Mouse (Mus musculus) MEL (cell line): Measurements from ENCODE around the gene Aarsd1. TPM values are rescaled to one million over a fixed set of nuclear protein-coding genes. Genes with fewer than 3 reads are reported as not detected.

ENCODE experiments used
- DNase-seq: peaks from one replicate; pipeline ENCODE4 v3.0.0; 2011; ENCODE audit warnings: low read depth, low spot score
- H3K27ac ChIP-seq: 2 replicates; pipeline ENCODE4 v1.5.1; 2012; ENCODE audit warnings: low read depth, mild to moderate bottlenecking, control low read depth, low read length, moderate library complexity; ENCODE audit not compliant: control insufficient read depth
- H3K27me3 ChIP-seq, 2 experiments: fragments of 150-350 bp in 1 of 2; sonication (generic) in 1 of 2; 2 replicates each; pipeline ENCODE4 v1.6.1; 2012; ENCODE audit warnings: low read length in 2 of 2, mild to moderate bottlenecking in 2 of 2, improper control_type of control experiment in 1 of 2, moderate library complexity in 1 of 2; ENCODE audit not compliant: insufficient read depth in 2 of 2, control insufficient read depth in 1 of 2
- H3K36me3 ChIP-seq, 2 experiments: 2 replicates each; pipeline ENCODE4 v1.6.1; 2012 to 2014; ENCODE audit warnings: low read length in 2 of 2, improper control_type of control experiment in 1 of 2, inconsistent platforms in 1 of 2, mild to moderate bottlenecking in 1 of 2; ENCODE audit not compliant: insufficient read depth in 2 of 2, control insufficient read depth in 1 of 2
- H3K4me1 ChIP-seq, 2 experiments: fragments of 150-350 bp in 1 of 2; sonication (generic) in 1 of 2; 2 replicates each; pipeline ENCODE4 v1.6.1; 2012; ENCODE audit warnings: low read length in 2 of 2, improper control_type of control experiment in 1 of 2, mild to moderate bottlenecking in 1 of 2; ENCODE audit not compliant: insufficient read depth in 2 of 2, control insufficient read depth in 1 of 2
- H3K4me3 ChIP-seq, 2 experiments: fragments of 150-350 bp in 1 of 2; sonication (generic) in 1 of 2; 2 replicates each; pipeline ENCODE4 v1.5.1; 2012; ENCODE audit warnings: low read depth in 2 of 2, low read length in 2 of 2, mild to moderate bottlenecking in 2 of 2, moderate library complexity in 2 of 2, control low read depth in 1 of 2, improper control_type of control experiment in 1 of 2; ENCODE audit not compliant: control insufficient read depth in 1 of 2, insufficient read depth in 1 of 2
- H3K79me2 ChIP-seq: 2 replicates; pipeline ENCODE4 v1.6.1; 2012; ENCODE audit warnings: mild to moderate bottlenecking, low read length, moderate library complexity; ENCODE audit not compliant: control insufficient read depth, poor library complexity, insufficient read depth
- H3K9ac ChIP-seq: 2 replicates; pipeline ENCODE4 v1.6.1; 2012; ENCODE audit warnings: low read depth, mild to moderate bottlenecking, control low read depth, low read length, moderate library complexity; ENCODE audit not compliant: control insufficient read depth, poor library complexity, severe bottlenecking
- H3K9me3 ChIP-seq: fragments of 150-350 bp; sonication (generic); replicated peaks from 2 replicates; pipeline ENCODE4 v1.6.1; 2012; ENCODE audit warnings: mild to moderate bottlenecking, low read length, improper control_type of control experiment, moderate library complexity; ENCODE audit not compliant: insufficient read depth
- CTCF ChIP-seq, 3 experiments: IDR thresholded peaks in 2 of 3; conservative IDR thresholded peaks in 1 of 3; 2 replicates each; pipeline ENCODE4 v1.5.1; 2011 to 2012; ENCODE audit warnings: low read length in 3 of 3, low read depth in 2 of 3, mild to moderate bottlenecking in 2 of 3, improper control_type of control experiment in 1 of 3, inconsistent platforms in 1 of 3, mixed read lengths in 1 of 3, moderate library complexity in 1 of 3; ENCODE audit not compliant: control insufficient read depth in 1 of 3, insufficient read depth in 1 of 3, poor library complexity in 1 of 3, severe bottlenecking in 1 of 3
- E2F4 ChIP-seq: IDR thresholded peaks from 2 replicates; pipeline ENCODE4 v1.6.1; 2011; ENCODE audit warnings: low read depth, low read length, improper control_type of control experiment, borderline replicate concordance
- ELF1 ChIP-seq: IDR thresholded peaks from 2 replicates; pipeline ENCODE4 v1.6.1; 2014; ENCODE audit warnings: low read depth, mild to moderate bottlenecking, inconsistent platforms, low read length, improper control_type of control experiment, moderate library complexity
- ETS1 ChIP-seq: IDR thresholded peaks from 2 replicates; pipeline ENCODE4 v1.6.1; 2012; ENCODE audit warnings: low read depth, mild to moderate bottlenecking, inconsistent platforms, low read length, improper control_type of control experiment, moderate library complexity
- GATA1 ChIP-seq: IDR thresholded peaks from 2 replicates; pipeline ENCODE4 v1.6.1; 2011; ENCODE audit warnings: low read depth, low read length, improper control_type of control experiment
- HCFC1 ChIP-seq: IDR thresholded peaks from 2 replicates; pipeline ENCODE4 v1.6.1; 2012; ENCODE audit warnings: low read depth, mild to moderate bottlenecking, inconsistent platforms, low read length, improper control_type of control experiment, moderate library complexity
- JUND ChIP-seq: IDR thresholded peaks from 2 replicates; pipeline ENCODE4 v1.6.1; 2011; ENCODE audit warnings: low read depth, mild to moderate bottlenecking, improper control_type of control experiment, low read length
- KAT2A ChIP-seq: conservative IDR thresholded peaks from 2 replicates; pipeline ENCODE4 v1.6.1; 2012; ENCODE audit warnings: low read depth, low read length, improper control_type of control experiment, inconsistent platforms
- MAFK ChIP-seq: IDR thresholded peaks from 2 replicates; pipeline ENCODE4 v1.6.1; 2011; ENCODE audit warnings: low read depth, mild to moderate bottlenecking, low read length, improper control_type of control experiment, borderline replicate concordance
- MAX ChIP-seq: IDR thresholded peaks from 2 replicates; pipeline ENCODE4 v1.6.1; 2011; ENCODE audit warnings: low read length, improper control_type of control experiment
- MYB ChIP-seq: IDR thresholded peaks from 2 replicates; pipeline ENCODE4 v1.6.1; 2011; ENCODE audit warnings: mild to moderate bottlenecking, low read depth, low read length, improper control_type of control experiment
- MYC ChIP-seq: IDR thresholded peaks from 2 replicates; pipeline ENCODE4 v1.6.1; 2011; ENCODE audit warnings: low read depth, mild to moderate bottlenecking, low read length, improper control_type of control experiment, moderate library complexity
- NRF1 ChIP-seq: IDR thresholded peaks from 2 replicates; pipeline ENCODE4 v1.6.1; 2014; ENCODE audit warnings: low read depth, mild to moderate bottlenecking, inconsistent platforms, low read length, improper control_type of control experiment, moderate library complexity; ENCODE audit not compliant: poor library complexity, insufficient read depth, severe bottlenecking
- POLR2A ChIP-seq, 2 experiments: IDR thresholded peaks; 2 replicates each; pipeline ENCODE4 v1.6.1; 2011 to 2012; ENCODE audit warnings: low read length in 2 of 2, mild to moderate bottlenecking in 2 of 2, control low read depth in 1 of 2, improper control_type of control experiment in 1 of 2, low read depth in 1 of 2, moderate library complexity in 1 of 2; ENCODE audit not compliant: control insufficient read depth in 1 of 2, insufficient read depth in 1 of 2, poor library complexity in 1 of 2
- POLR2AphosphoS2 ChIP-seq: IDR thresholded peaks from 2 replicates; pipeline ENCODE4 v1.6.1; 2011; ENCODE audit warnings: low read length, improper control_type of control experiment
- RCOR1 ChIP-seq: IDR thresholded peaks from 2 replicates; pipeline ENCODE4 v1.6.1; 2012; ENCODE audit warnings: low read depth, mild to moderate bottlenecking, inconsistent platforms, low read length, improper control_type of control experiment
- SIN3A ChIP-seq: IDR thresholded peaks from 2 replicates; pipeline ENCODE4 v1.6.1; 2012; ENCODE audit warnings: low read length, improper control_type of control experiment, inconsistent platforms
- TAL1 ChIP-seq: IDR thresholded peaks from 2 replicates; pipeline ENCODE4 v1.6.1; 2012; ENCODE audit warnings: mild to moderate bottlenecking, inconsistent platforms, low read length, moderate library complexity, mixed read lengths
- TBP ChIP-seq: IDR thresholded peaks from 2 replicates; pipeline ENCODE4 v1.8.0; 2011; ENCODE audit warnings: low read depth, low read length, improper control_type of control experiment
- ZC3H11A ChIP-seq: IDR thresholded peaks from 2 replicates; pipeline ENCODE4 v1.6.1; 2012; ENCODE audit warnings: low read depth, mild to moderate bottlenecking, inconsistent platforms, low read length, improper control_type of control experiment
- ZKSCAN1 ChIP-seq: IDR thresholded peaks from 2 replicates; pipeline ENCODE4 v1.6.1; 2012; ENCODE audit warnings: low read depth, mild to moderate bottlenecking, inconsistent platforms, low read length, improper control_type of control experiment, moderate library complexity
- ZNF384 ChIP-seq: IDR thresholded peaks from 2 replicates; pipeline ENCODE4 v1.6.1; 2012; ENCODE audit warnings: low read depth, mild to moderate bottlenecking, inconsistent platforms, low read length, improper control_type of control experiment
- polyA plus RNA-seq, 2 experiments: library from polyadenylated mRNA; stranded (reverse) in 1 of 2; unstranded in 1 of 2; fragments of >175 nt in 1 of 2; fragments of >200 nt in 1 of 2; gene quantifications; 2 replicates each; pipeline versions ENCODE4 v1.2.1 to v1.2.4; 2012; ENCODE audit warnings: low replicate concordance in 2 of 2, low read depth in 1 of 2; ENCODE audit not compliant: insufficient read length in 2 of 2, insufficient read depth in 1 of 2, missing spikeins in 1 of 2
- total RNA-seq: library from RNA; depleted of rRNA; stranded (reverse); fragments of 300-350 nt; gene quantifications from 2 replicates; pipeline ENCODE4 v1.2.3, GENCODE M21; 2012

Gene Aarsd1
- total and polyA plus RNA-seq, 3 experiments = 80.5 to 371 (median 133) TPM

- TF ChIP-seq E2F4 = no peak
- TF ChIP-seq POLR2AphosphoS2 = no peak
- TF ChIP-seq GATA1 = peak; percentile 14; the same call in 1 of the 2 replicates
- no peak; the same call in 1 of the 2 replicates for TF ChIP-seq MAX
- TF ChIP-seq JUND = no peak
- TF ChIP-seq ELF1 = no peak
- 0 out of 2 replicates have a peak, but pooled peaks have one; percentile 15 for TF ChIP-seq TAL1
- TF ChIP-seq CTCF (IDR thresholded peaks at IDR 0.05 in 2 of 3, conservative IDR thresholded peaks at IDR 0.05 in 1 of 3; ENCODE audit: control insufficient read depth in 1 of 3, insufficient read depth in 1 of 3, low read depth in 2 of 3, low read length in 3 of 3, poor library complexity in 1 of 3, severe bottlenecking in 1 of 3) = no peak
- TF ChIP-seq KAT2A = no peak
- no peak for TF ChIP-seq ZKSCAN1
- TF ChIP-seq MAFK = no peak
- TF ChIP-seq MYC = no peak
- TF ChIP-seq TBP = no peak
- no peak for TF ChIP-seq ZC3H11A
- peak; percentile 39; the same call in 1 of the 2 replicates for TF ChIP-seq SIN3A
- no peak for TF ChIP-seq RCOR1
- no peak for TF ChIP-seq POLR2A (IDR thresholded peaks at IDR 0.05; ENCODE audit: control insufficient read depth in 1 of 2, insufficient read depth in 1 of 2, low read depth in 1 of 2, low read length in 2 of 2, poor library complexity in 1 of 2)
- TF ChIP-seq, all 39 proteins: peak for 9
Measured at GRCm38 (mm10) chr11:101452093-101452774, 34.8 kb upstream of the Aarsd1 start (continued).

- Histone ChIP-seq H3K36me3 (peaks cover 0 to 24% of the 10 kb centered on the region in 2 experiments; a peak in 2 of 4 replicates), H3K4me3 (peak overlapping the region in 1 of 2 experiments; percentile 1; a peak in 2 of 4 replicates), H3K4me1 (peaks cover 17 to 29% of the 10 kb centered on the region in 2 experiments), H3K9me3 (no peaks in the 10 kb centered on the region), H3K79me2 (peaks cover 1% of the 10 kb centered on the region), H3K27me3 (no peaks in the 10 kb centered on the region), H3K27ac (peak overlapping the region; percentile 18; the same call in 1 of the 2 replicates), H3K9ac (peak overlapping the region; percentile 0; the same call in 1 of the 2 replicates)
- peak; percentile 72 for DNase-seq
- TF ChIP-seq GATA1 = peak; percentile 38
- peak; percentile 38; the same call in 1 of the 2 replicates for TF ChIP-seq NRF1
- 0 out of 2 replicates have a peak, but pooled peaks have one; percentile 15 for TF ChIP-seq MAX
- TF ChIP-seq MYB = no peak
- TF ChIP-seq ZNF384 = no peak
- TF ChIP-seq SIN3A = 0 out of 2 replicates have a peak, but pooled peaks have one; percentile 25
- no peak for TF ChIP-seq MYC
- TF ChIP-seq CTCF (IDR thresholded peaks at IDR 0.05 in 2 of 3, conservative IDR thresholded peaks at IDR 0.05 in 1 of 3; ENCODE audit: control insufficient read depth in 1 of 3, insufficient read depth in 1 of 3, low read depth in 2 of 3, low read length in 3 of 3, poor library complexity in 1 of 3, severe bottlenecking in 1 of 3) = no peak
- TF ChIP-seq HCFC1 = 0 out of 2 replicates have a peak, but pooled peaks have one; percentile 14
- TF ChIP-seq ETS1 = 0 out of 2 replicates have a peak, but pooled peaks have one; percentile 39
Measured at GRCm38 (mm10) chr11:101451536-101451935, 34.1 kb upstream of the Aarsd1 start.
